Comparison of ENCODE assay signal across 8 mouse cellular contexts in genomic region chr14:25480916-25481666, GRCm38 (mm10). TPM values are rescaled to one million over a fixed set of nuclear protein-coding genes. Genes with fewer than 3 reads are reported as not detected.
A peak's percentile ranks its signal among the peaks of the same experiment; 100 is the strongest.
DNase-seq lines count a peak whose midpoint lies in the region; ATAC-seq lines count a peak whose summit lies in the region.

No protein-coding gene starts in this region.

- no peak for ATAC-seq in heart, embryonic 13.5 days (ENCODE audit: extremely low read depth, insufficient number of reproducible peaks, low FRiP score, low TSS enrichment)
- peak; percentile 86 for ATAC-seq in kidney, embryonic 16.5 days (ENCODE audit: low FRiP score, low TSS enrichment)
- peak; percentile 71 for ATAC-seq in stomach, embryonic 14.5 days (ENCODE audit: insufficient number of reproducible peaks, insufficient read depth, low FRiP score, low read depth)

- peak; percentile 86 for DNase-seq in gastrocnemius, adult 18-20 months (ENCODE audit: low spot score)
- no peak for DNase-seq in gastrocnemius, postnatal 10 days
- DNase-seq in brain, adult 2 months (ENCODE audit: low read depth, low spot score): peak; percentile 70
- peak; percentile 87 for DNase-seq in lung, postnatal 36 days
- DNase-seq in ovary, adult 18-20 months (ENCODE audit: low spot score): no peak

- WGBS in heart, embryonic 13.5 days: 31% methylated on average over 20 of the region's 20 CpGs
- WGBS in kidney, embryonic 16.5 days: 45% methylated on average over 20 of the region's 20 CpGs
- 42% methylated on average over 20 of the region's 20 CpGs for whole genome bisulfite sequencing in stomach, embryonic 14.5 days

- H3K9ac ChIP-seq in heart, embryonic 13.5 days: peak overlapping the region; percentile 68
- 0 out of 2 replicates have a peak overlapping the region, but pooled peaks have one; percentile 37 for H3K9ac ChIP-seq in kidney, embryonic 16.5 days (replicated peaks; ENCODE audit: low read length)
- no peak overlapping the region for H3K9ac ChIP-seq in stomach, embryonic 14.5 days (replicated peaks; ENCODE audit: low read depth, low read length)

- no peaks in the 10 kb centered on the region for H3K9me3 ChIP-seq in heart, embryonic 13.5 days
- no peaks in the 10 kb centered on the region for H3K9me3 ChIP-seq in kidney, embryonic 16.5 days (ENCODE audit: low read length)
- no peaks in the 10 kb centered on the region for H3K9me3 ChIP-seq in stomach, embryonic 14.5 days (ENCODE audit: control insufficient read depth, low read depth, low read length)

- peak overlapping the region; percentile 90 for H3K27ac ChIP-seq in heart, embryonic 13.5 days (replicated peaks)
- H3K27ac ChIP-seq in kidney, embryonic 16.5 days (ENCODE audit: low read length): peak overlapping the region; percentile 91
- H3K27ac ChIP-seq in stomach, embryonic 14.5 days (ENCODE audit: low read length): peak overlapping the region; percentile 59; the same call in 1 of the 2 replicates

- H3K4me3 ChIP-seq in heart, embryonic 13.5 days: no peak overlapping the region; the same call in 1 of the 2 replicates
- H3K4me3 ChIP-seq in kidney, embryonic 16.5 days (ENCODE audit: low read length): no peak overlapping the region
- no peak overlapping the region for H3K4me3 ChIP-seq in stomach, embryonic 14.5 days (ENCODE audit: low read depth, low read length)

- no peaks in the 10 kb centered on the region for H3K27me3 ChIP-seq in heart, embryonic 13.5 days (replicated peaks)
- no peaks in the 10 kb centered on the region for H3K27me3 ChIP-seq in kidney, embryonic 16.5 days (ENCODE audit: insufficient read depth, low read length)
- no peaks in the 10 kb centered on the region for H3K27me3 ChIP-seq in stomach, embryonic 14.5 days (ENCODE audit: control insufficient read depth, insufficient read depth, low read length)

- peaks cover 2% of the 10 kb centered on the region; the same call in 1 of the 2 replicates for H3K36me3 ChIP-seq in heart, embryonic 13.5 days
- no peaks in the 10 kb centered on the region for H3K36me3 ChIP-seq in kidney, embryonic 16.5 days (ENCODE audit: insufficient read depth, low read length)
- peaks cover 4% of the 10 kb centered on the region; the same call in 1 of the 2 replicates for H3K36me3 ChIP-seq in stomach, embryonic 14.5 days (ENCODE audit: control insufficient read depth, insufficient read depth, low read length)

- peaks cover 100% of the 10 kb centered on the region for H3K4me1 ChIP-seq in heart, embryonic 13.5 days
- peaks cover 97% of the 10 kb centered on the region for H3K4me1 ChIP-seq in kidney, embryonic 16.5 days (ENCODE audit: insufficient read depth, low read length)
- peaks cover 58% of the 10 kb centered on the region for H3K4me1 ChIP-seq in stomach, embryonic 14.5 days (ENCODE audit: control insufficient read depth, insufficient read depth, low read length)

- H3K4me2 ChIP-seq in heart, embryonic 13.5 days: peak overlapping the region; percentile 52
- no peak overlapping the region for H3K4me2 ChIP-seq in kidney, embryonic 16.5 days (replicated peaks; ENCODE audit: low read depth, low read length)
- no peak overlapping the region for H3K4me2 ChIP-seq in stomach, embryonic 14.5 days (replicated peaks; ENCODE audit: low read depth, low read length)

RNA-seq across cellular contexts. Expression of gene Zmiz1, which starts 22.1 kb away (rescaled TPM):
- total RNA-seq in gastrocnemius, adult 18-20 months (2021): 10 to 100 TPM; 26.6 to 28.6 TPM
- total RNA-seq in gastrocnemius, postnatal 10 days (2021): 10 to 100 TPM; 31.6 to 43.8 TPM
- polyA plus RNA-seq in heart, embryonic 13.5 days (2015; fragmentation: Nextera tagmentation; extraction: Ambion mirVana): 25.1 and 25.7 TPM in 2 replicates
- 36.0 and 46.6 TPM in 2 replicates for polyA plus RNA-seq in kidney, embryonic 16.5 days (2015; fragmentation: Nextera tagmentation; extraction: Ambion mirVana)
- 43.9 and 45.3 TPM in 2 replicates for polyA plus RNA-seq in stomach, embryonic 14.5 days (2014; fragmentation: Nextera tagmentation; extraction: Ambion mirVana)

Comparison
In these comparisons a context has a peak if more than half of its experiments do, and no peak if none do; other contexts are left out.
1. DNase-seq: peak in gastrocnemius, adult 18-20 months (single experiment), brain, adult 2 months (single experiment) and lung, postnatal 36 days (single experiment); none in gastrocnemius, postnatal 10 days (single experiment) and ovary, adult 18-20 months (single experiment).
2. Peak in every context shown above with its lines, with median percentiles within 50 percentile points of each other: H3K27ac ChIP-seq.